Mouse (Mus musculus) intestine, embryonic 15.5 days (tissue): ENCODE results near the gene Hmgb1. TPM values are rescaled to one million over a fixed set of nuclear protein-coding genes. Genes with fewer than 3 reads are reported as not detected.
A peak's percentile ranks its signal among the peaks of the same experiment; 100 is the strongest.

Source experiments
- ATAC-seq: fragments of 200-750 bp; cut with Nextera tagmentation; 2 replicates; pipeline ENCODE4 v1.8.0; 2017; ENCODE audit warnings: moderate TSS enrichment, moderate library complexity
- H3K27ac ChIP-seq: fragments of 300-500 bp; sonication (generic); 2 replicates; pipeline ENCODE4 v1.5.1; 2015; ENCODE audit warnings: mild to moderate bottlenecking, inconsistent platforms
- H3K27me3 ChIP-seq: fragments of 300-500 bp; sonication (generic); replicated peaks from 2 replicates; pipeline ENCODE4 v1.6.1; 2015; ENCODE audit warnings: inconsistent platforms
- H3K36me3 ChIP-seq: fragments of 300-500 bp; sonication (generic); 2 replicates; pipeline ENCODE4 v1.6.1; 2015; ENCODE audit warnings: inconsistent platforms
- H3K4me1 ChIP-seq: fragments of 300-500 bp; sonication (generic); replicated peaks from 2 replicates; pipeline ENCODE4 v1.6.1; 2015; ENCODE audit warnings: inconsistent platforms
- H3K4me2 ChIP-seq: fragments of 300-500 bp; sonication (generic); replicated peaks from 2 replicates; pipeline ENCODE4 v1.6.1; 2015; ENCODE audit warnings: mild to moderate bottlenecking, inconsistent platforms
- H3K4me3 ChIP-seq: fragments of 300-500 bp; sonication (generic); replicated peaks from 2 replicates; pipeline ENCODE4 v1.5.1; 2015; ENCODE audit warnings: inconsistent platforms
- H3K9ac ChIP-seq: fragments of 300-500 bp; sonication (generic); 2 replicates; pipeline ENCODE4 v1.6.1; 2015; ENCODE audit warnings: inconsistent platforms
- H3K9me3 ChIP-seq: fragments of 300-500 bp; sonication (generic); 2 replicates; pipeline ENCODE4 v1.6.1; 2016; ENCODE audit warnings: inconsistent platforms
- WGBS: fragments of 180-500 bp; shearing (Covaris S2); methylation state at CpG from one replicate; pipeline ENCODE4 v1.1.7; 2015; 5-methylcytosine and 5-hydroxymethylcytosine counted together
- polyA plus RNA-seq: library from polyadenylated mRNA; unstranded; fragments of >200 nt; fragmentation: Nextera tagmentation; extraction: Ambion mirVana; gene quantifications from 2 replicates; pipeline ENCODE4 v1.2.1, GENCODE M21; 2015

Gene Hmgb1
- polyA plus RNA-seq, 1 experiment from 2014 or later = 1,306 TPM

DNA sequence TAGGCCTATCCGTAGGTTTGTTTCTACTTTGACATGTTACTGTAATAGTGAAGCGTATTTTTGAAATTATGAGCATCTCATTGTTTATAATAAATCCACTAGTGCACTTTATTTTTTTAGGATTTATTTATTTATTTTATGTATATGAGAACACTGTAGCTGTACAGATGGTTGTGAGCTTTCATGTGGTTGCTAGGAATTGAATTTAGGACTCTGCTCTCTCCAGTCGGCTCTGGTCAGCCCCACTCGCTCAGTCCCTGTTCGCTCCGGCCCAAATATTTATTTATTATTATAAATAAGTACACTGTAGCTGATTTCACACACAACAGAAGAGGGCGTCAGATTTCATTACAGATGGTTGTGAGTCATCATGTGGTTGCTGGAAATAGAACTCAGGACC lies 24.5 kb upstream of the Hmgb1 start:
- H3K4me1 ChIP-seq = no peaks in the 10 kb centered on the region
- H3K27me3 ChIP-seq = no peaks in the 10 kb centered on the region
- 81% methylated on average over 7 of the region's 7 CpGs for WGBS
- H3K4me2 ChIP-seq = no peak overlapping the region
- H3K9ac ChIP-seq = no peak overlapping the region
- H3K9me3 ChIP-seq = no peaks in the 10 kb centered on the region
- no peak overlapping the region for H3K4me3 ChIP-seq
- H3K27ac ChIP-seq = no peak overlapping the region
- ATAC-seq = no peak
- H3K36me3 ChIP-seq = peaks cover 34% of the 10 kb centered on the region

DNA sequence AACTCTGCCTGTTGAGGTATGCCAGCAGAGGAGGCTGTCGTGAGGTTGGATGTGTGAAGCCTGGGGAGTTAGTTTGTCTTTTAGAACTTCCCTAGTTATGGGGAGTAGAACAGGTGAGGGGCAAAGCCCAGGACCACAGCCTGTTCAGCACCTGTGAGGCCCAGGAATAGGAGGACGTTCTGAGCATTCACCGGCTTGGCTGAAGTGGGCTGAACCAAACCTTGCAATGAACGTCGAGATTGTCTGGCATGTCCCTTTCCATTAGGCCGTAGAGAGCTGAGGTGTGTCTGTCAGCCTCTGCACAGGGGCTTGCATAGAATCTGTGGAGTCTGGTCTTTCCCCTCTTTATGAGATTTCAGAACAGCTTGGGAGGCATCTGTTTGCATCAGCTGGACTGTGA lies 23.4 kb upstream of the Hmgb1 start:
- Histone ChIP-seq H3K9ac (no peak overlapping the region), H3K4me2 (no peak overlapping the region), H3K27me3 (no peaks in the 10 kb centered on the region), H3K27ac (no peak overlapping the region), H3K4me1 (no peaks in the 10 kb centered on the region), H3K9me3 (no peaks in the 10 kb centered on the region), H3K4me3 (no peak overlapping the region), H3K36me3 (peaks cover 35% of the 10 kb centered on the region)
- 82% methylated on average over 6 of the region's 6 CpGs for WGBS
- no peak for ATAC-seq

- Histone ChIP-seq H3K27ac (no peak overlapping the region), H3K9me3 (no peaks in the 10 kb centered on the region), H3K36me3 (peaks cover 48% of the 10 kb centered on the region), H3K27me3 (no peaks in the 10 kb centered on the region), H3K4me3 (no peak overlapping the region), H3K4me1 (no peaks in the 10 kb centered on the region), H3K4me2 (no peak overlapping the region), H3K9ac (no peak overlapping the region)
- 89% methylated on average over 5 of the region's 5 CpGs for whole genome bisulfite sequencing
- ATAC-seq = no peak
These were observed 22.0 kb upstream of the Hmgb1 start for GRCm38 (mm10) chr5:149206286-149206685.

DNA sequence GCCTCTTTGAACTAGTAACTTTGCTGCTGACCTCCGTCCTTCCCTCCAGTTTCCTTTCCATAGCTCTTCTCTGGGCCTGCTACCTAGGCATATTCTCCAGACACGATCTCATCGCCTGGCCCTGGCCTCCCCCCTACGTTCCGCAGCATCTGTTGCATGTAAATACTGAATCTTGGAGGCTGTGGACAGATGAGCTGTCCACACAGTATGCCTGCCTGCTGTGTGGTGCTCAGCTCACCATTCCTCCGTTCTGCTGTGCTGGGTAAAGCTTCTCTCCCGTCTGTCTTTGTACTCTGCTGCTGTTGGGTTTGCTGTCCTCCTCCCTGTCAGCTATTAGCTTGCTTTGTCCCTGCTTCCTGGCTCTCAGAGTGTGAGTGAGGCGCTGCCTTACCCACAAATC lies 21.0 kb upstream of the Hmgb1 start:
- Histone ChIP-seq H3K4me3 (no peak overlapping the region), H3K36me3 (peaks cover 47% of the 10 kb centered on the region), H3K9me3 (no peaks in the 10 kb centered on the region), H3K4me1 (no peaks in the 10 kb centered on the region), H3K4me2 (no peak overlapping the region), H3K27ac (no peak overlapping the region), H3K27me3 (no peaks in the 10 kb centered on the region), H3K9ac (no peak overlapping the region)
- ATAC-seq = no peak
- 73% methylated on average over 8 of the region's 8 CpGs for WGBS

DNA sequence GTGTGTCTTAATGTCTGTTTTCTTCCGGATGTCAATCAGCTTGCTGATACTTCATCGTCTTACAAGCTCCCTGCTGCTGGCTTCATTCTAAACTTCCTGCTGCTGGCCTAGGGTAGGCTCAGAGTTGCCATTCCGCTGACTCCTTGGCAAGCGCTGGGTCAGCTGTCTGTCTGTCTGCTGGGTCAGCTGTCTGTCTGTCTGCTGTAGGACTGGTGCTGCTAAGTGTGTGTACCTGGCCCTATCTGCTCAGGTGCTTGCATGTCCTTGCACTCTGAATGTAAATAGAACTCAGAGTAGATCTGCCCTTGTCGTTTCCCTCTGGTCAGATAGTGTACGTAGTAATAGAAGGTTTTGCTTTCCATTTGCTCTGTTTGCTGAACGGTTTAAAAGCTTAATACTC lies 20.5 kb upstream of the Hmgb1 start:
- Histone ChIP-seq H3K4me3 (no peak overlapping the region), H3K9me3 (no peaks in the 10 kb centered on the region), H3K9ac (no peak overlapping the region), H3K4me1 (no peaks in the 10 kb centered on the region), H3K4me2 (no peak overlapping the region), H3K27me3 (no peaks in the 10 kb centered on the region), H3K36me3 (peaks cover 43% of the 10 kb centered on the region), H3K27ac (no peak overlapping the region)
- no peak for ATAC-seq
- 82% methylated on average over 7 of the region's 7 CpGs for WGBS

DNA sequence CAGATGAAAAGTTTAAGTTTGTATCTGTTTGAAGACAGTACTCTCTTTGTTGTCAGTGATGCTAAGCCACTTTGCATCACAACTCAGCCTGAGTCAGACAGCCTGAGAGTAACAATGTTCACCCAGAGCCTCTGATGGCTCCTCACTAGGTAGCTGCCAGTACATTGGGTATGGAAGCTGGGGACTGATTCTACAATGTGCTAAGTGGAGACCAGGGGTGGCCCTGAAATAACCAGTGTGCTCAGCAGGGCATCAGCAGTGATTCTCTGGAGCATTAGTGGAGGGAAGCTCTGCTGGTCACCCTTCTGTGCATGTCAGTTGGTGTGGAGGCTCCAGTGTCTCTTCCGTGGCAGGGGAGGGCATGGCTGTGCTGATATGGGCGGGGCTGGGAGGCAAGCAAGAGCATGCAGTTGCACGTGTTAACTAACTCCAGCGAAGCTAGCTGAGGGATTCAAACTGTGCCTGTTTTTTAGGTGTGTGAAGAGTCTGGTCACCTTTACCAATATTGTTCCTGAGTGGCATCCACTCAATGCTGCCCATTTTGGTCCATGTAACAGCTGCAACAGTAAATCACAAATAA lies 19.6 kb upstream of the Hmgb1 start:
- H3K4me3 ChIP-seq = no peak overlapping the region
- H3K4me1 ChIP-seq = no peaks in the 10 kb centered on the region
- WGBS = 83% methylated on average over 4 of the region's 4 CpGs
- no peak overlapping the region for H3K27ac ChIP-seq
- no peaks in the 10 kb centered on the region for H3K27me3 ChIP-seq
- no peak overlapping the region for H3K4me2 ChIP-seq
- peaks cover 43% of the 10 kb centered on the region for H3K36me3 ChIP-seq
- no peak for ATAC-seq
- no peak overlapping the region for H3K9ac ChIP-seq
- H3K9me3 ChIP-seq = no peaks in the 10 kb centered on the region

- no peaks in the 10 kb centered on the region for H3K9me3 ChIP-seq
- 80% methylated on average over 5 of the region's 5 CpGs for WGBS
These were observed 18.7 kb upstream of the Hmgb1 start for GRCm38 (mm10) chr5:149202941-149203340.

DNA sequence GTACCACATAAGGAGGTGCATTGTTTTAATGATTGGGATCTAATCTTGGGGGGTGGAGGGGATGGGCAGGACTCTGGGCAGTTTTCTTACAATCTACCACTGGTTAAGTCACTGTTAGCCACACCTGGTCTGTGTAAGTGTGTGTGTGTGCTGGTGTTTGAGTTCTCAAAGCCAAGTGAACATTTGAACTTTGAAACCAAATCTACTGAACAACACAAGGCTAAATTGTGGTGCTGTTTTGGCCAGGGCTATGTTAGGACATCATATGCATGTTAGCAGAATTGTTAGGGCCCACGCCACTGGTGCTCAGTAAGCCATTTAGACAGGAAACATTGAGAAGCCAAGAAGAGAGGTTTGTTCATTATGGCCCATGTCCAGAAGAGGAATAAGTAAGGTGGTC lies 14.5 kb upstream of the Hmgb1 start:
- Histone ChIP-seq H3K27me3 (no peaks in the 10 kb centered on the region), H3K36me3 (peaks cover 39% of the 10 kb centered on the region), H3K4me2 (no peak overlapping the region), H3K4me3 (no peak overlapping the region), H3K9me3 (no peaks in the 10 kb centered on the region), H3K27ac (no peak overlapping the region), H3K4me1 (no peaks in the 10 kb centered on the region; the same call in 1 of the 2 replicates), H3K9ac (no peak overlapping the region)
- WGBS = 97% methylated on average over 1 of the region's 1 CpGs
- ATAC-seq = no peak

More at GRCm38 (mm10) chr5:149202941-149203340, 18.7 kb upstream of the Hmgb1 start:
- Histone ChIP-seq H3K4me1 (no peaks in the 10 kb centered on the region), H3K36me3 (peaks cover 46% of the 10 kb centered on the region), H3K9ac (no peak overlapping the region), H3K27ac (no peak overlapping the region), H3K4me2 (no peak overlapping the region), H3K27me3 (no peaks in the 10 kb centered on the region), H3K4me3 (no peak overlapping the region)
- ATAC-seq = no peak

DNA sequence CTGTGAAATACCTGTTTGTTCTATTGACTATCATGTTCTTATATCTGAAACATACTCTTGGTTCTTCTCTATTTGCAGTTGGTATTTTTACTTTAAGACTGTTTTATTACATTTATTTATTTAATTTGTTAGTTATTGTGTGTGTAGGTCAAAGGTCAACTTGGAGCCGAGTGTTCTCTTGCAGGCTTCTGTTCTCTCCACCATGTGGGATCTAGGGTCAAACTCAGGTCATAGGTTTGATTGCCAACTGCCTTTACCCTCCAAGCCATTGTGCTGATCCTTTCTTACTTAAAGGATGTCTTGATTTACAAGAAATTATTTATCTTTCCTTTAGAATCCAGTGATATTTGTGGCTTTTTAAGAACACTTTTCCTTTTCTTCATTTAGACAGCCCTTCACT lies 12.3 kb upstream of the Hmgb1 start:
- no peaks in the 10 kb centered on the region for H3K27me3 ChIP-seq
- ATAC-seq = no peak
- 6% methylated on average over 1 of the region's 1 CpGs for WGBS
- H3K4me1 ChIP-seq = no peaks in the 10 kb centered on the region; the same call in 1 of the 2 replicates
- H3K4me3 ChIP-seq = no peak overlapping the region
- H3K9me3 ChIP-seq = no peaks in the 10 kb centered on the region
- H3K36me3 ChIP-seq = peaks cover 34% of the 10 kb centered on the region
- H3K4me2 ChIP-seq = no peak overlapping the region
- no peak overlapping the region for H3K9ac ChIP-seq
- H3K27ac ChIP-seq = no peak overlapping the region

GRCm38 (mm10) chr5:149190160-149190559 lies 5.9 kb upstream of the Hmgb1 start:
- Histone ChIP-seq H3K27me3 (no peaks in the 10 kb centered on the region), H3K4me2 (no peak overlapping the region), H3K9me3 (no peaks in the 10 kb centered on the region), H3K4me1 (peaks cover 3% of the 10 kb centered on the region; the same call in 1 of the 2 replicates), H3K36me3 (peaks cover 29% of the 10 kb centered on the region), H3K27ac (no peak overlapping the region), H3K9ac (no peak overlapping the region), H3K4me3 (no peak overlapping the region)
- ATAC-seq = no peak
- 84% methylated on average over 1 of the region's 1 CpGs for WGBS

DNA sequence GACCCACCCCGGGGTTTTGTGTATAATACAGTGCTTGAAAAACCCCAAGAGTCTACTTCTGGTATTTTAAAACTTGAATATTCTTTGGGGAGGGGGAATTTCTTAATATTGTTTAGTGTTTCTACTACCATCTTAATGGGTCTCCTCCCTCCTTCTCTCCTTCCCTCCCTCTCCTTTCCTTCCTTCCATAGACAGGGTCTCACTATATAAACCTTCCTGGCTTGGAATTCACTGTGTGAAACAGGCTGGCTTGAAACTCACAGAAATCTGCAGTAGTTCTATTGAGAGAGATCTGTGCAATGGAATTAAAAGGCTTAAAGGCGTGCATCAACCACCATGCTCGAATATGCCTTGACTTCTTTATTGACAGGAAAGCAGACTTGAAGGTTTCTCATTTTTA lies 1.5 kb upstream of the Hmgb1 start:
- peak overlapping the region; percentile 71 for H3K4me3 ChIP-seq
- peaks cover 10% of the 10 kb centered on the region for H3K36me3 ChIP-seq
- no peaks in the 10 kb centered on the region for H3K27me3 ChIP-seq
- no peak for ATAC-seq
- peak overlapping the region; percentile 69 for H3K4me2 ChIP-seq
- 69% methylated on average over 3 of the region's 3 CpGs for WGBS
- no peak overlapping the region for H3K27ac ChIP-seq
- no peak overlapping the region for H3K9ac ChIP-seq
- H3K9me3 ChIP-seq = no peaks in the 10 kb centered on the region
- H3K4me1 ChIP-seq = peaks cover 3% of the 10 kb centered on the region; the same call in 1 of the 2 replicates

DNA sequence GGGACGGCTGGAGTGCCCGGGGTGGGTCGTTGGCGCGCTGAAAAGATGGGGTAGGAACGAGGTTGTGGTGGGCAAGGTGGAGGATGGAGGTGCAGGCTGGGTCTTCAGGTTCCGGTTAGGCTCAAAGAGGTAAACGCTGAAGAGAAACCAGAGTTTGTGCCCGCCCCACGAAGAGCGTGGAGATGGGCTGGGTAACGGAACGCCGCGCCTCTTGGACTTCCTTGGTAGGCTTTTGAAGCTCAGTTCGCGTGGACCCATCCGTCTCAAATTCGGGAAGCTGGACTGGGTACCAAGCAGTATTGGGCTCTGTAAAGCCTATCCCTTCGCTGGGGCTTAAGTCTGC lies 526 bp upstream of the Hmgb1 start:
- Histone ChIP-seq H3K27me3 (no peaks in the 10 kb centered on the region), H3K9me3 (no peaks in the 10 kb centered on the region), H3K36me3 (peaks cover 7% of the 10 kb centered on the region), H3K9ac (peak overlapping the region; percentile 70), H3K4me3 (peak overlapping the region; percentile 71), H3K4me1 (peaks cover 3% of the 10 kb centered on the region; the same call in 1 of the 2 replicates), H3K27ac (peak overlapping the region; percentile 79), H3K4me2 (peak overlapping the region; percentile 69)
- WGBS = under 1% methylated on average over 20 of the region's 20 CpGs
- no peak; the same call in 1 of the 2 replicates for ATAC-seq

DNA sequence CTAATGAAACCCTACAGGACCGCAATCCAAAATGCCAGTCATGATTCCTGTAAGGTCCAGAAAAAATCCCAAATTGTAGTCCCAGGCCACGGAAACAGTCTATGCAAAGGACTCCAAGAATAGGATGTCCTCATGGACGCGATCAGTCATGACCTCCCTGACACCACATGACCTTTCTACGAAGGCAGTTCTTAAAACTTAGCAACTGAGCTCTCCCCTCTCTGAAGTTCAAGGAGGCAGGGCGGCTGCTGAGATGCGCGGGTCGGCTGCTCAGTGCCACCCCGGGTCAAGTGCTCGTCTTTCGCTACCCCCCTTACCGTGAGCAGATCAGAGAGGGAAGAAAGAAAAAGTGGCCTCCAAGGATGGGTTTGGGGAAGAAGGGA lies 577 bp downstream of the Hmgb1 start:
- Histone ChIP-seq H3K27ac (peak overlapping the region; percentile 95), H3K4me2 (peak overlapping the region; percentile 54), H3K4me3 (peak overlapping the region; percentile 60), H3K9me3 (no peaks in the 10 kb centered on the region), H3K27me3 (no peaks in the 10 kb centered on the region), H3K9ac (peak overlapping the region; percentile 80), H3K36me3 (no peaks in the 10 kb centered on the region), H3K4me1 (peaks cover 3% of the 10 kb centered on the region; the same call in 1 of the 2 replicates)
- WGBS = 0% methylated on average over 13 of the region's 13 CpGs
- ATAC-seq = peak; percentile 68
